Mouse (Mus musculus) MN1 (cell line): ENCODE results near the gene Gm35549.

Source experiments
- DNase-seq: peaks from one replicate; pipeline ENCODE4 v3.0.0-alpha.2; 2016; ENCODE audit warnings: low spot score

Gm35549 gene

GRCm38 (mm10) chr9:122826743-122827142 lies 17.1 kb downstream of the Gm35549 start:
- DNase-seq = no peak

GRCm38 (mm10) chr9:122823374-122824017 lies 20.3 kb downstream of the Gm35549 start:
- no peak for DNase-seq

- DNase-seq = no peak
These were observed 28.5 kb downstream of the Gm35549 start for GRCm38 (mm10) chr9:122815239-122815851.

- no peak for DNase-seq
These were observed 29.1 kb downstream of the Gm35549 start for GRCm38 (mm10) chr9:122814775-122815174.

- DNase-seq = no peak
These were observed 31.4 kb downstream of the Gm35549 start for GRCm38 (mm10) chr9:122812386-122812785.

GRCm38 (mm10) chr9:122810212-122810611 lies 33.6 kb downstream of the Gm35549 start:
- no peak for DNase-seq

GRCm38 (mm10) chr9:122807186-122807585 lies 36.6 kb downstream of the Gm35549 start:
- no peak for DNase-seq

GRCm38 (mm10) chr9:122805845-122806341 lies 37.9 kb downstream of the Gm35549 start:
- DNase-seq = no peak

GRCm38 (mm10) chr9:122805053-122805844 lies 38.6 kb downstream of the Gm35549 start, which contains the start of gene Tcaim:
Tcaim (plus strand) TSS chr9:122805539.
- DNase-seq = peak; percentile 89

GRCm38 (mm10) chr9:122786534-122786933 lies 57.3 kb downstream of the Gm35549 start:
- no peak for DNase-seq

- DNase-seq = no peak
These were observed 58.6 kb downstream of the Gm35549 start for GRCm38 (mm10) chr9:122785231-122785630.
